Mouse (Mus musculus) embryonic facial prominence, embryonic 14.5 days (tissue): ENCODE measurements around the gene Sugp2. TPM values are rescaled to one million over a fixed set of nuclear protein-coding genes. Genes with fewer than 3 reads are reported as not detected.

Experiments used
- ATAC-seq: fragments of 200-750 bp; cut with Nextera tagmentation; 2 replicates; pipeline ENCODE4 v1.8.0; 2017; ENCODE audit warnings: low read depth, moderate number of reproducible peaks, moderate TSS enrichment
- DNase-seq: peaks from one replicate; pipeline ENCODE4 v3.0.0-alpha.2; 2015; ENCODE audit warnings: low spot score
- H3K27ac ChIP-seq: fragments of 300-500 bp; sonication (generic); replicated peaks from 2 replicates; pipeline ENCODE4 v1.5.1; 2014; ENCODE audit warnings: low read depth, mild to moderate bottlenecking, low read length, moderate library complexity
- H3K27me3 ChIP-seq: fragments of 300-500 bp; sonication (generic); replicated peaks from 2 replicates; pipeline ENCODE4 v1.6.1; 2014; ENCODE audit warnings: low read length; ENCODE audit not compliant: control insufficient read depth, insufficient read depth
- H3K36me3 ChIP-seq: fragments of 300-500 bp; sonication (generic); 2 replicates; pipeline ENCODE4 v1.6.1; 2014; ENCODE audit warnings: low read length, mixed read lengths; ENCODE audit not compliant: control insufficient read depth, insufficient read depth
- H3K4me1 ChIP-seq: fragments of 300-500 bp; sonication (generic); 2 replicates; pipeline ENCODE4 v1.6.1; 2014; ENCODE audit warnings: antibody characterized with exemption, low read length; ENCODE audit not compliant: control insufficient read depth, insufficient read depth
- H3K4me2 ChIP-seq: fragments of 300-500 bp; sonication (generic); 2 replicates; pipeline ENCODE4 v1.6.1; 2014; ENCODE audit warnings: low read depth, mild to moderate bottlenecking, low read length, moderate library complexity, mixed read lengths
- H3K4me3 ChIP-seq: fragments of 300-500 bp; sonication (generic); 2 replicates; pipeline ENCODE4 v1.5.1; 2014; ENCODE audit warnings: low read depth, mild to moderate bottlenecking, low read length
- H3K9ac ChIP-seq: fragments of 300-500 bp; sonication (generic); 2 replicates; pipeline ENCODE4 v1.6.1; 2014; ENCODE audit warnings: low read depth, mild to moderate bottlenecking, low read length, moderate library complexity, mixed read lengths
- H3K9me3 ChIP-seq: fragments of 300-500 bp; sonication (generic); 2 replicates; pipeline ENCODE4 v1.6.1; 2016; ENCODE audit warnings: low read length; ENCODE audit not compliant: control insufficient read depth
- WGBS: fragments of 180-500 bp; shearing (Covaris S2); extraction: QIAGEN DNeasy Blood & Tissue Kit; methylation state at CpG from one replicate; pipeline ENCODE4 v1.1.7; 2014; 5-methylcytosine and 5-hydroxymethylcytosine counted together
- polyA plus RNA-seq: library from polyadenylated mRNA; unstranded; fragments of >200 nt; fragmentation: Nextera tagmentation; extraction: Ambion mirVana; gene quantifications from 2 replicates; pipeline ENCODE4 v1.2.1, GENCODE M21; 2014

Sugp2 gene
- polyA plus RNA-seq = 27.1 and 32.7 TPM in 2 replicates

GRCm38 (mm10) chr8:70234080-70234780 lies at the start of gene Sugp2, which contains the start of gene Armc6:
Gene Sugp2 (plus strand): TSS chr8:70234226.
Gene Armc6 (minus strand): TSS chr8:70234466.
- peaks cover 51% of the 10 kb centered on the region for H3K36me3 ChIP-seq
- no peaks in the 10 kb centered on the region for H3K9me3 ChIP-seq
- peak within 1 kb of the TSS; percentile 87 for H3K9ac ChIP-seq
- H3K27ac ChIP-seq = peak within 1 kb of the TSS; percentile 96
- H3K4me3 ChIP-seq = peak within 1 kb of the TSS; percentile 88
- peaks cover 18% of the 10 kb centered on the region for H3K4me1 ChIP-seq
- peak within 1 kb of the TSS; percentile 93 for H3K4me2 ChIP-seq
- ATAC-seq (peak; percentile 98), DNase-seq (peak; percentile 99)
- H3K27me3 ChIP-seq = no peaks in the 10 kb centered on the region
- WGBS = under 1% methylated on average over 20 of the region's 67 CpGs

- DNase-seq (no peak), ATAC-seq (no peak)
- no peaks in the 10 kb centered on the region for H3K36me3 ChIP-seq
- H3K9me3 ChIP-seq = no peaks in the 10 kb centered on the region
- no peak overlapping the region for H3K4me3 ChIP-seq
- WGBS = 75% methylated on average over 7 of the region's 7 CpGs
- no peak overlapping the region for H3K27ac ChIP-seq
- no peaks in the 10 kb centered on the region for H3K4me1 ChIP-seq
- no peak overlapping the region for H3K4me2 ChIP-seq
- no peak overlapping the region for H3K9ac ChIP-seq
- no peaks in the 10 kb centered on the region for H3K27me3 ChIP-seq
Measured at GRCm38 (mm10) chr8:70188707-70189106, 45.3 kb upstream of the Sugp2 start.

- H3K27ac ChIP-seq = no peak overlapping the region
- no peak overlapping the region for H3K9ac ChIP-seq
- no peaks in the 10 kb centered on the region for H3K36me3 ChIP-seq
- no peaks in the 10 kb centered on the region for H3K27me3 ChIP-seq
- 66% methylated on average over 2 of the region's 5 CpGs for WGBS
- DNase-seq = no peak
- no peak for ATAC-seq
- no peak overlapping the region for H3K4me2 ChIP-seq
- H3K4me1 ChIP-seq = no peaks in the 10 kb centered on the region
- no peak overlapping the region for H3K4me3 ChIP-seq
- no peaks in the 10 kb centered on the region for H3K9me3 ChIP-seq
Measured at GRCm38 (mm10) chr8:70193238-70193637, 40.8 kb upstream of the Sugp2 start.

- no peak overlapping the region for H3K4me2 ChIP-seq
- no peak overlapping the region for H3K4me3 ChIP-seq
- no peaks in the 10 kb centered on the region for H3K36me3 ChIP-seq
- H3K4me1 ChIP-seq = no peaks in the 10 kb centered on the region
- no peak overlapping the region for H3K27ac ChIP-seq
- no peaks in the 10 kb centered on the region for H3K27me3 ChIP-seq
- H3K9ac ChIP-seq = no peak overlapping the region
- 76% methylated on average over 3 of the region's 3 CpGs for WGBS
- no peak for DNase-seq
- no peak for ATAC-seq
- no peaks in the 10 kb centered on the region for H3K9me3 ChIP-seq
Measured at GRCm38 (mm10) chr8:70194191-70194590, 39.8 kb upstream of the Sugp2 start.

- no peaks in the 10 kb centered on the region for H3K27me3 ChIP-seq
- no peak overlapping the region for H3K4me3 ChIP-seq
- no peaks in the 10 kb centered on the region for H3K9me3 ChIP-seq
- no peak overlapping the region for H3K4me2 ChIP-seq
- WGBS = 77% methylated on average over 2 of the region's 2 CpGs
- H3K4me1 ChIP-seq = no peaks in the 10 kb centered on the region
- DNase-seq (no peak), ATAC-seq (no peak)
- no peak overlapping the region for H3K9ac ChIP-seq
- no peaks in the 10 kb centered on the region for H3K36me3 ChIP-seq
- no peak overlapping the region for H3K27ac ChIP-seq
Measured at GRCm38 (mm10) chr8:70195762-70196161, 38.3 kb upstream of the Sugp2 start.

- Histone ChIP-seq H3K4me3 (no peak overlapping the region), H3K4me2 (no peak overlapping the region), H3K27me3 (no peaks in the 10 kb centered on the region), H3K27ac (no peak overlapping the region), H3K4me1 (no peaks in the 10 kb centered on the region), H3K36me3 (no peaks in the 10 kb centered on the region), H3K9me3 (no peaks in the 10 kb centered on the region), H3K9ac (no peak overlapping the region)
- 51% methylated on average over 7 of the region's 7 CpGs for WGBS
- DNase-seq (no peak), ATAC-seq (no peak)
Measured at GRCm38 (mm10) chr8:70197603-70198002, 36.4 kb upstream of the Sugp2 start.

GRCm38 (mm10) chr8:70200098-70200681 lies 33.8 kb upstream of the Sugp2 start:
- Histone ChIP-seq H3K27me3 (no peaks in the 10 kb centered on the region), H3K9me3 (no peaks in the 10 kb centered on the region), H3K36me3 (no peaks in the 10 kb centered on the region), H3K27ac (no peak overlapping the region), H3K4me2 (no peak overlapping the region), H3K4me1 (no peaks in the 10 kb centered on the region), H3K4me3 (no peak overlapping the region), H3K9ac (no peak overlapping the region)
- ATAC-seq = no peak
- 62% methylated on average over 5 of the region's 5 CpGs for WGBS
- DNase-seq = no peak

GRCm38 (mm10) chr8:70201417-70201816 lies 32.6 kb upstream of the Sugp2 start:
- Histone ChIP-seq H3K36me3 (no peaks in the 10 kb centered on the region), H3K9ac (no peak overlapping the region), H3K4me1 (no peaks in the 10 kb centered on the region), H3K4me3 (no peak overlapping the region), H3K27ac (no peak overlapping the region), H3K9me3 (no peaks in the 10 kb centered on the region), H3K27me3 (no peaks in the 10 kb centered on the region), H3K4me2 (no peak overlapping the region)
- 81% methylated on average over 3 of the region's 3 CpGs for WGBS
- ATAC-seq (no peak), DNase-seq (no peak)

- DNase-seq (no peak), ATAC-seq (no peak)
- 71% methylated on average over 4 of the region's 4 CpGs for WGBS
- H3K36me3 ChIP-seq = no peaks in the 10 kb centered on the region
- no peak overlapping the region for H3K4me2 ChIP-seq
- H3K27me3 ChIP-seq = no peaks in the 10 kb centered on the region
- no peaks in the 10 kb centered on the region for H3K4me1 ChIP-seq
- no peaks in the 10 kb centered on the region for H3K9me3 ChIP-seq
- no peak overlapping the region for H3K4me3 ChIP-seq
- no peak overlapping the region for H3K9ac ChIP-seq
- no peak overlapping the region for H3K27ac ChIP-seq
Measured at GRCm38 (mm10) chr8:70203072-70203471, 31.0 kb upstream of the Sugp2 start.
